Mouse (Mus musculus) hindbrain, embryonic 11.5 days (tissue): ENCODE data around the gene Scgb1c1. TPM values are rescaled to one million over a fixed set of nuclear protein-coding genes. Genes with fewer than 3 reads are reported as not detected.

Experiments used
- ATAC-seq: fragments of 200-750 bp; cut with Nextera tagmentation; 2 replicates; pipeline ENCODE4 v1.8.0; 2017; ENCODE audit warnings: mild to moderate bottlenecking, moderate TSS enrichment, moderate library complexity; ENCODE audit not compliant: low FRiP score
- DNase-seq: peaks from one replicate; pipeline ENCODE4 v3.0.0-alpha.2; 2015; ENCODE audit warnings: low spot score
- H3K27ac ChIP-seq: fragments of 300-500 bp; sonication (generic); 2 replicates; pipeline ENCODE4 v1.5.1; 2014; ENCODE audit warnings: mild to moderate bottlenecking, low read depth, low read length
- H3K27me3 ChIP-seq: fragments of 300-500 bp; sonication (generic); 2 replicates; pipeline ENCODE4 v1.6.1; 2014; ENCODE audit warnings: mild to moderate bottlenecking, low read length, moderate library complexity, mixed read lengths; ENCODE audit not compliant: control insufficient read depth, insufficient read depth
- H3K36me3 ChIP-seq: fragments of 300-500 bp; sonication (generic); 2 replicates; pipeline ENCODE4 v1.6.1; 2014; ENCODE audit warnings: mild to moderate bottlenecking, low read length, moderate library complexity, mixed read lengths; ENCODE audit not compliant: control insufficient read depth, insufficient read depth
- H3K4me1 ChIP-seq: fragments of 300-500 bp; sonication (generic); replicated peaks from 2 replicates; pipeline ENCODE4 v1.6.1; 2014; ENCODE audit warnings: low read length, mixed read lengths; ENCODE audit not compliant: control insufficient read depth, insufficient read depth
- H3K4me2 ChIP-seq: fragments of 300-500 bp; sonication (generic); replicated peaks from 2 replicates; pipeline ENCODE4 v1.6.1; 2014; ENCODE audit warnings: mild to moderate bottlenecking, low read depth, low read length
- H3K4me3 ChIP-seq: fragments of 300-500 bp; sonication (generic); 2 replicates; pipeline ENCODE4 v1.5.1; 2014; ENCODE audit warnings: low read depth, low read length
- H3K9ac ChIP-seq: fragments of 300-500 bp; sonication (generic); 2 replicates; pipeline ENCODE4 v1.6.1; 2014; ENCODE audit warnings: low read depth, low read length
- H3K9me3 ChIP-seq: fragments of 300-500 bp; sonication (generic); 2 replicates; pipeline ENCODE4 v1.6.1; 2016; ENCODE audit warnings: low read length; ENCODE audit not compliant: control insufficient read depth
- WGBS: fragments of 180-500 bp; shearing (Covaris S2); extraction: QIAGEN DNeasy Blood & Tissue Kit; methylation state at CpG from one replicate; pipeline ENCODE4 v1.1.7; 2014; 5-methylcytosine and 5-hydroxymethylcytosine counted together
- polyA plus RNA-seq: library from polyadenylated mRNA; unstranded; fragments of >200 nt; fragmentation: Nextera tagmentation; extraction: Ambion mirVana; gene quantifications from 2 replicates; pipeline ENCODE4 v1.2.1, GENCODE M21; 2014

Gene Scgb1c1
- not detected in 2 replicates for polyA plus RNA-seq

- Histone ChIP-seq H3K4me2 (no peak within 1 kb of the TSS), H3K9me3 (no peaks in the 10 kb centered on the region), H3K36me3 (no peaks in the 10 kb centered on the region), H3K27ac (no peak within 1 kb of the TSS), H3K27me3 (no peaks in the 10 kb centered on the region; the same call in 1 of the 2 replicates), H3K4me3 (no peak within 1 kb of the TSS), H3K4me1 (no peaks in the 10 kb centered on the region), H3K9ac (no peak within 1 kb of the TSS)
- DNase-seq (peak; percentile 92), ATAC-seq (peak; percentile 77)
- WGBS, result 34% methylated on average over 14 of the region's 14 CpGs
Observed at GRCm38 (mm10) chr7:140844905-140845665, at the start of gene Scgb1c1. TSS of gene Scgb1c1 (plus strand) at chr7:140845547.

GRCm38 (mm10) chr7:140797619-140798018 is 47.7 kb upstream of the Scgb1c1 start:
- Histone ChIP-seq H3K36me3 (no peaks in the 10 kb centered on the region), H3K9ac (no peak overlapping the region), H3K27me3 (no peaks in the 10 kb centered on the region), H3K4me1 (no peaks in the 10 kb centered on the region), H3K9me3 (no peaks in the 10 kb centered on the region), H3K4me2 (no peak overlapping the region), H3K27ac (no peak overlapping the region), H3K4me3 (no peak overlapping the region)
- WGBS, result 90% methylated on average over 3 of the region's 3 CpGs
- DNase-seq (no peak), ATAC-seq (no peak)

GRCm38 (mm10) chr7:140798212-140798611 is 47.1 kb upstream of the Scgb1c1 start:
- no peak for ATAC-seq
- Histone ChIP-seq H3K27me3 (no peaks in the 10 kb centered on the region), H3K9ac (no peak overlapping the region), H3K9me3 (no peaks in the 10 kb centered on the region), H3K36me3 (no peaks in the 10 kb centered on the region), H3K4me1 (no peaks in the 10 kb centered on the region), H3K27ac (no peak overlapping the region), H3K4me3 (no peak overlapping the region), H3K4me2 (no peak overlapping the region)
- 76% methylated on average over 2 of the region's 2 CpGs for WGBS
- DNase-seq, result no peak

- no peaks in the 10 kb centered on the region for H3K4me1 ChIP-seq
- H3K4me3 ChIP-seq, result no peak overlapping the region
- H3K9me3 ChIP-seq, result no peaks in the 10 kb centered on the region
- H3K27me3 ChIP-seq, result no peaks in the 10 kb centered on the region
- WGBS, result 87% methylated on average over 6 of the region's 6 CpGs
- H3K9ac ChIP-seq, result no peak overlapping the region
- DNase-seq, result no peak
- no peak overlapping the region for H3K4me2 ChIP-seq
- no peak for ATAC-seq
- no peak overlapping the region for H3K27ac ChIP-seq
- no peaks in the 10 kb centered on the region for H3K36me3 ChIP-seq
Observed at GRCm38 (mm10) chr7:140802629-140803028, 42.7 kb upstream of the Scgb1c1 start.

- H3K9ac ChIP-seq, result no peak overlapping the region
- no peaks in the 10 kb centered on the region for H3K27me3 ChIP-seq
- no peaks in the 10 kb centered on the region for H3K36me3 ChIP-seq
- ATAC-seq (no peak), DNase-seq (peak; percentile 46)
- no peak overlapping the region for H3K27ac ChIP-seq
- WGBS, result 16% methylated on average over 1 of the region's 1 CpGs
- H3K9me3 ChIP-seq, result no peaks in the 10 kb centered on the region
- no peak overlapping the region for H3K4me3 ChIP-seq
- no peaks in the 10 kb centered on the region for H3K4me1 ChIP-seq
- H3K4me2 ChIP-seq, result no peak overlapping the region
Observed at GRCm38 (mm10) chr7:140805704-140806103, 39.6 kb upstream of the Scgb1c1 start.

- WGBS, result 89% methylated on average over 6 of the region's 6 CpGs
- Histone ChIP-seq H3K4me3 (no peak overlapping the region), H3K27ac (no peak overlapping the region), H3K9me3 (no peaks in the 10 kb centered on the region), H3K27me3 (no peaks in the 10 kb centered on the region), H3K4me1 (no peaks in the 10 kb centered on the region), H3K9ac (no peak overlapping the region), H3K4me2 (no peak overlapping the region), H3K36me3 (no peaks in the 10 kb centered on the region)
- no peak for ATAC-seq
- DNase-seq, result no peak
Observed at GRCm38 (mm10) chr7:140810496-140810895, 34.9 kb upstream of the Scgb1c1 start.

GRCm38 (mm10) chr7:140811714-140812113 is 33.6 kb upstream of the Scgb1c1 start:
- WGBS, result 89% methylated on average over 13 of the region's 13 CpGs
- no peak overlapping the region for H3K4me2 ChIP-seq
- H3K27ac ChIP-seq, result no peak overlapping the region
- H3K27me3 ChIP-seq, result no peaks in the 10 kb centered on the region
- no peaks in the 10 kb centered on the region for H3K36me3 ChIP-seq
- no peaks in the 10 kb centered on the region for H3K9me3 ChIP-seq
- no peak overlapping the region for H3K9ac ChIP-seq
- no peak for DNase-seq
- no peaks in the 10 kb centered on the region for H3K4me1 ChIP-seq
- ATAC-seq, result no peak
- H3K4me3 ChIP-seq, result no peak overlapping the region

GRCm38 (mm10) chr7:140812850-140813249 is 32.5 kb upstream of the Scgb1c1 start:
- H3K4me3 ChIP-seq, result no peak overlapping the region
- DNase-seq, result no peak
- H3K27ac ChIP-seq, result no peak overlapping the region
- H3K9me3 ChIP-seq, result no peaks in the 10 kb centered on the region
- no peaks in the 10 kb centered on the region for H3K36me3 ChIP-seq
- H3K9ac ChIP-seq, result no peak overlapping the region
- H3K27me3 ChIP-seq, result no peaks in the 10 kb centered on the region
- H3K4me2 ChIP-seq, result no peak overlapping the region
- no peak for ATAC-seq
- no peaks in the 10 kb centered on the region for H3K4me1 ChIP-seq
- WGBS, result 89% methylated on average over 12 of the region's 12 CpGs

GRCm38 (mm10) chr7:140820173-140820572 is 25.2 kb upstream of the Scgb1c1 start:
- no peak overlapping the region for H3K4me3 ChIP-seq
- ATAC-seq (no peak), DNase-seq (no peak)
- no peak overlapping the region for H3K9ac ChIP-seq
- no peak overlapping the region for H3K27ac ChIP-seq
- 74% methylated on average over 4 of the region's 4 CpGs for WGBS
- no peaks in the 10 kb centered on the region for H3K9me3 ChIP-seq
- no peaks in the 10 kb centered on the region for H3K4me1 ChIP-seq
- H3K36me3 ChIP-seq, result no peaks in the 10 kb centered on the region
- no peaks in the 10 kb centered on the region for H3K27me3 ChIP-seq
- H3K4me2 ChIP-seq, result no peak overlapping the region
